Mouse (Mus musculus) myocyte (in vitro differentiated cells): ENCODE measurements around the gene Tma7.

Experiments
- CEBPB ChIP-seq: IDR thresholded peaks from 2 replicates; pipeline ENCODE4 v1.6.1; 2011; ENCODE audit warnings: mild to moderate bottlenecking, moderate library complexity; ENCODE audit not compliant: poor library complexity, insufficient read depth, severe bottlenecking
- E2F4 ChIP-seq: IDR thresholded peaks from one replicate; pipeline ENCODE4 v1.6.1; 2011; ENCODE audit warnings: mild to moderate bottlenecking, control low read depth, moderate library complexity; ENCODE audit not compliant: insufficient read depth
- MYOD1 ChIP-seq, 3 experiments: IDR thresholded peaks; one replicate each; pipeline ENCODE4 v1.6.1; 2011; ENCODE audit warnings: control low read depth in 2 of 3, low read depth in 2 of 3, mild to moderate bottlenecking in 2 of 3, moderate library complexity in 1 of 3; ENCODE audit not compliant: insufficient read length in 2 of 3, control insufficient read depth in 1 of 3
- MYOG ChIP-seq, 3 experiments: IDR thresholded peaks; one replicate each; pipeline ENCODE4 v1.6.1; 2011; ENCODE audit warnings: control low read depth in 2 of 3, low read depth in 2 of 3, mild to moderate bottlenecking in 2 of 3; ENCODE audit not compliant: insufficient read length in 2 of 3, control insufficient read depth in 1 of 3, insufficient read depth in 1 of 3
- POLR2A ChIP-seq: IDR thresholded peaks from one replicate; pipeline ENCODE4 v1.6.1; 2011; ENCODE audit warnings: low read depth, mild to moderate bottlenecking, control low read depth, moderate library complexity; ENCODE audit not compliant: insufficient read length
- POLR2AphosphoS2 ChIP-seq: IDR thresholded peaks from one replicate; pipeline ENCODE4 v1.6.1; 2011; ENCODE audit warnings: low read depth, control low read depth; ENCODE audit not compliant: insufficient read length
- TCF12 ChIP-seq: IDR thresholded peaks from one replicate; pipeline ENCODE4 v1.6.1; 2011; ENCODE audit warnings: mild to moderate bottlenecking, control low read depth; ENCODE audit not compliant: poor library complexity, insufficient read depth, severe bottlenecking
- USF1 ChIP-seq: IDR thresholded peaks from one replicate; pipeline ENCODE4 v1.6.1; 2011; ENCODE audit warnings: low read depth, mild to moderate bottlenecking, control low read depth, moderate library complexity

DNA sequence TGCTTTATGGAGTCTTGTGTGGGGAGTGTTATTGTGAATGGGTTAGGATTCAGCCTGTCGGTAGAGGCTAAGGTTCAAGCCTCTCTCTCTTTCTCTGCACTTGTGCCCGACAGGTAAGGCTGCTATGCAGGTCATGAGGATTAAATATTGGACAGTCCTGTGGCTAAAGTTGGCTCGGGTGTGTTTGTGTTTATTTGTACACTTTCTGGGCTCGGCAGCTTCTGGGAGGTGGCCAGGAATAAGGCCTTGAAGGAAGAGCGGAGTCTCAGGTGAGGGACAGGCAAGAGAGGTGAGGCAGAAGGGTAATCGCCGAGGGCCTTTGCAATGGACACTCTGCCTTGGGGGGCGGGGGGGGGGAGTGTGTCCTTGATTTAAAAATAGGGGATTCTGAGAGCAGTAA, 42.2 kb downstream of the Tma7 start:
- TF ChIP-seq CEBPB (no peak), USF1 (no peak), POLR2AphosphoS2 (no peak), POLR2A (no peak), TCF12 (no peak), E2F4 (no peak), MYOG (IDR thresholded peaks at IDR 0.05; ENCODE audit: control insufficient read depth in 1 of 3, insufficient read depth in 1 of 3, insufficient read length in 2 of 3, low read depth in 2 of 3) (no peak), MYOD1 (IDR thresholded peaks at IDR 0.05; ENCODE audit: control insufficient read depth in 1 of 3, insufficient read length in 2 of 3, low read depth in 2 of 3) (no peak)
